Mouse (Mus musculus) stomach, embryonic 14.5 days (tissue): ENCODE data around the gene Olfr1357. TPM values are rescaled to one million over a fixed set of nuclear protein-coding genes. Genes with fewer than 3 reads are reported as not detected.
"Not testable (repeated sequence)": the region's sequence is repeated elsewhere in the genome, so short reads cannot be mapped to it uniquely, and the experiment has no call there.

Experiments used
- ATAC-seq: fragments of 200-750 bp; cut with Nextera tagmentation; 2 replicates; pipeline ENCODE4 v1.8.0; 2017; ENCODE audit warnings: low read depth, moderate TSS enrichment; ENCODE audit not compliant: insufficient number of reproducible peaks, insufficient read depth, low FRiP score
- H3K27ac ChIP-seq: fragments of 300-500 bp; sonication (generic); 2 replicates; pipeline ENCODE4 v1.5.1; 2014; ENCODE audit warnings: mild to moderate bottlenecking, low read length, moderate library complexity, mixed read lengths
- H3K27me3 ChIP-seq: fragments of 300-500 bp; sonication (generic); 2 replicates; pipeline ENCODE4 v1.6.1; 2014; ENCODE audit warnings: low read length, control low read depth, mixed read lengths; ENCODE audit not compliant: control insufficient read depth, insufficient read depth
- H3K36me3 ChIP-seq: fragments of 300-500 bp; sonication (generic); 2 replicates; pipeline ENCODE4 v1.6.1; 2014; ENCODE audit warnings: mild to moderate bottlenecking, control low read depth, low read length, moderate library complexity, mixed read lengths; ENCODE audit not compliant: control insufficient read depth, insufficient read depth
- H3K4me1 ChIP-seq: fragments of 300-500 bp; sonication (generic); 2 replicates; pipeline ENCODE4 v1.6.1; 2014; ENCODE audit warnings: low read length, control low read depth, mixed read lengths; ENCODE audit not compliant: control insufficient read depth, insufficient read depth
- H3K4me2 ChIP-seq: fragments of 300-500 bp; sonication (generic); replicated peaks from 2 replicates; pipeline ENCODE4 v1.6.1; 2014; ENCODE audit warnings: low read depth, low read length, control low read depth
- H3K4me3 ChIP-seq: fragments of 300-500 bp; sonication (generic); 2 replicates; pipeline ENCODE4 v1.5.1; 2014; ENCODE audit warnings: low read depth, low read length, control low read depth
- H3K9ac ChIP-seq: fragments of 300-500 bp; sonication (generic); replicated peaks from 2 replicates; pipeline ENCODE4 v1.6.1; 2014; ENCODE audit warnings: low read depth, mild to moderate bottlenecking, control low read depth, low read length, moderate library complexity, mixed read lengths
- H3K9me3 ChIP-seq: fragments of 300-500 bp; sonication (generic); 2 replicates; pipeline ENCODE4 v1.6.1; 2016; ENCODE audit warnings: low read depth, low read length, control low read depth; ENCODE audit not compliant: control insufficient read depth
- WGBS: fragments of 180-500 bp; shearing (Covaris S2); extraction: QIAGEN DNeasy Blood & Tissue Kit; methylation state at CpG from one replicate; pipeline ENCODE4 v1.1.7; 2014; 5-methylcytosine and 5-hydroxymethylcytosine counted together
- polyA plus RNA-seq: library from polyadenylated mRNA; unstranded; fragments of >200 nt; fragmentation: Nextera tagmentation; extraction: Ambion mirVana; gene quantifications from 2 replicates; pipeline ENCODE4 v1.2.1, GENCODE M21; 2014

Olfr1357 gene
- not detected in 2 replicates for polyA plus RNA-seq

GRCm38 (mm10) chr10:78617974-78618373 is at the start of gene Olfr1357:
TSS of gene Olfr1357 (minus strand) at chr10:78618074.
- H3K36me3 ChIP-seq: no peaks in the 10 kb centered on the region
- H3K9me3 ChIP-seq: no peaks in the 10 kb centered on the region
- H3K27me3 ChIP-seq: no peaks in the 10 kb centered on the region
- no peak within 1 kb of the TSS for H3K4me2 ChIP-seq
- H3K9ac ChIP-seq: no peak within 1 kb of the TSS
- ATAC-seq: no peak
- 91% methylated on average over 1 of the region's 1 CpGs for WGBS
- no peak within 1 kb of the TSS for H3K4me3 ChIP-seq
- H3K4me1 ChIP-seq: no peaks in the 10 kb centered on the region
- no peak within 1 kb of the TSS for H3K27ac ChIP-seq

- not testable (repeated sequence) for H3K4me1 ChIP-seq
- WGBS: 94% methylated on average over 10 of the region's 10 CpGs
These were observed 48.8 kb upstream of the Olfr1357 start for GRCm38 (mm10) chr10:78666696-78667095.

GRCm38 (mm10) chr10:78664546-78664945 is 46.7 kb upstream of the Olfr1357 start:
- Histone ChIP-seq H3K4me1 (no peaks in the 10 kb centered on the region), H3K4me3 (no peak overlapping the region), H3K9me3 (no peaks in the 10 kb centered on the region), H3K36me3 (no peaks in the 10 kb centered on the region), H3K27ac (no peak overlapping the region), H3K27me3 (no peaks in the 10 kb centered on the region), H3K9ac (no peak overlapping the region), H3K4me2 (no peak overlapping the region)
- no peak for ATAC-seq
- WGBS: 86% methylated on average over 1 of the region's 1 CpGs

More at GRCm38 (mm10) chr10:78666696-78667095, 48.8 kb upstream of the Olfr1357 start:
- H3K27ac ChIP-seq, H3K9ac ChIP-seq, ATAC-seq, H3K4me2 ChIP-seq, H3K4me3 ChIP-seq, H3K36me3 ChIP-seq, H3K9me3 ChIP-seq, H3K27me3 ChIP-seq: not testable (repeated sequence)

GRCm38 (mm10) chr10:78661198-78661597 is 43.3 kb upstream of the Olfr1357 start:
- no peak overlapping the region for H3K4me2 ChIP-seq
- H3K4me1 ChIP-seq: no peaks in the 10 kb centered on the region
- ATAC-seq: no peak
- H3K27ac ChIP-seq: no peak overlapping the region
- H3K27me3 ChIP-seq: no peaks in the 10 kb centered on the region
- no peak overlapping the region for H3K9ac ChIP-seq
- 66% methylated on average over 1 of the region's 1 CpGs for WGBS
- no peak overlapping the region for H3K4me3 ChIP-seq
- H3K9me3 ChIP-seq: no peaks in the 10 kb centered on the region
- no peaks in the 10 kb centered on the region for H3K36me3 ChIP-seq

- Histone ChIP-seq H3K4me3 (no peak overlapping the region), H3K27me3 (no peaks in the 10 kb centered on the region), H3K4me2 (no peak overlapping the region), H3K4me1 (no peaks in the 10 kb centered on the region), H3K27ac (no peak overlapping the region), H3K9ac (no peak overlapping the region), H3K36me3 (no peaks in the 10 kb centered on the region), H3K9me3 (no peaks in the 10 kb centered on the region)
- no peak for ATAC-seq
- 11% methylated on average over 6 of the region's 6 CpGs for WGBS
These were observed 14.4 kb upstream of the Olfr1357 start for GRCm38 (mm10) chr10:78632311-78632710.

- 73% methylated on average over 4 of the region's 4 CpGs for WGBS
- no peak for ATAC-seq
- H3K9me3 ChIP-seq: no peaks in the 10 kb centered on the region
These were observed 12.3 kb upstream of the Olfr1357 start for GRCm38 (mm10) chr10:78630194-78630593.

GRCm38 (mm10) chr10:78623143-78623542 is 5.3 kb upstream of the Olfr1357 start:
- 74% methylated on average over 3 of the region's 3 CpGs for WGBS

More at GRCm38 (mm10) chr10:78630194-78630593, 12.3 kb upstream of the Olfr1357 start:
- Histone ChIP-seq H3K4me3 (no peak overlapping the region), H3K4me1 (no peaks in the 10 kb centered on the region), H3K4me2 (no peak overlapping the region), H3K27me3 (no peaks in the 10 kb centered on the region), H3K27ac (no peak overlapping the region), H3K9ac (no peak overlapping the region), H3K36me3 (no peaks in the 10 kb centered on the region)

GRCm38 (mm10) chr10:78607602-78608001 is 10.3 kb downstream of the Olfr1357 start:
- no peaks in the 10 kb centered on the region for H3K9me3 ChIP-seq
- no peak for ATAC-seq
- H3K4me3 ChIP-seq: no peak overlapping the region
- H3K27ac ChIP-seq: no peak overlapping the region
- no peaks in the 10 kb centered on the region for H3K36me3 ChIP-seq
- 72% methylated on average over 3 of the region's 3 CpGs for WGBS
- no peaks in the 10 kb centered on the region for H3K4me1 ChIP-seq
- no peak overlapping the region for H3K9ac ChIP-seq
- no peaks in the 10 kb centered on the region for H3K27me3 ChIP-seq
- H3K4me2 ChIP-seq: no peak overlapping the region

More at GRCm38 (mm10) chr10:78623143-78623542, 5.3 kb upstream of the Olfr1357 start:
- not testable (repeated sequence) for H3K27ac ChIP-seq, H3K4me2 ChIP-seq, H3K9ac ChIP-seq, H3K4me1 ChIP-seq, H3K4me3 ChIP-seq, H3K9me3 ChIP-seq, ATAC-seq, H3K36me3 ChIP-seq, H3K27me3 ChIP-seq

- 48% methylated on average over 3 of the region's 3 CpGs for WGBS
- Histone ChIP-seq H3K4me3 (no peak overlapping the region), H3K4me2 (no peak overlapping the region), H3K27me3 (no peaks in the 10 kb centered on the region), H3K4me1 (no peaks in the 10 kb centered on the region), H3K9ac (no peak overlapping the region), H3K27ac (no peak overlapping the region), H3K9me3 (no peaks in the 10 kb centered on the region), H3K36me3 (no peaks in the 10 kb centered on the region)
- ATAC-seq: no peak
These were observed 12.8 kb downstream of the Olfr1357 start for GRCm38 (mm10) chr10:78605080-78605479.
